Mouse (Mus musculus) mature B cell (primary cell): Measurements from ENCODE around the gene Lmf1.

Experiments
- in situ Hi-C: fragments of 300-500 bp; cut with MboI; formaldehyde crosslinking; loops from 2 replicates; pipeline ENCODE4 v1.14.3; 2019

Lmf1 gene

DNA sequence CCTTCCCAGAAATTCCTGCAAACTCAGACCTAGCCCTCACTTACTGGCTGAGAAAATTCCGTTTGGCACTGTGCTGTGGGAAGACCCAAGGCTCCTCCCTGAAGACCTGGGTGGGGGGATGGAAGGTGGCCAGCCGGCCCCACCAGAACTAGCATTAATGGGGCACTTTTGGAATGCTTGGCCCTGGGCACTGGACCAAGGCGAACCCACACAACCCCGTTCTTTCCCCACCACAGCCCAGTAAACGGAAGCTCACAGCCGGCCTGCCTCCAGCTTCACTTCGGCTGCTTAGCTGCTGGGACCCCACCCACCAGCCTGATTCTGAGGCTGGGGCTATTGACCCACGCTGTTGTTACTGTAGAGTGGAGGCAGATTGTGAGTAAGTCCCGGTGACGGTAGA is 10.7 kb upstream of the Lmf1 start:
- in situ Hi-C loops, result no loop called here

DNA sequence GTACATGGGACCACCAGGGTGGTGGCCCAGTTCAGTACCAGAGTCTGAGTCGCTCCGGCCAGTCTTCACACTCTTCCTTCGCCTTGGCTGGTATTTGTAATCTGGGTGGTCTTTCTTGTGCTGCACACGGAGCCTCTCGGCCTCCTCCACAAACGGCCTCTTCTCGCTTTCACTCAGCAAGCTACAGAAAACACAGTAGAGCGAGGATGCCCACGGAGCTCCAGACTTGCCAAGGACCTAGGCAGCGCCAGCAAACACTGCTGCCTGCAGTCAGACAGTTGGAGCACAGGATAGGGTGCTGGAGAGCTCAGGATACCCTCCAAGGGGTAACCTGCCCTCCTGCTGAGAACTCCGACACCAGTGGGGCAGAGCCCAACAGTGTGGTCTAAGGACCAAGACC is 10.0 kb upstream of the Lmf1 start:
- in situ Hi-C loops, result no loop called here

DNA sequence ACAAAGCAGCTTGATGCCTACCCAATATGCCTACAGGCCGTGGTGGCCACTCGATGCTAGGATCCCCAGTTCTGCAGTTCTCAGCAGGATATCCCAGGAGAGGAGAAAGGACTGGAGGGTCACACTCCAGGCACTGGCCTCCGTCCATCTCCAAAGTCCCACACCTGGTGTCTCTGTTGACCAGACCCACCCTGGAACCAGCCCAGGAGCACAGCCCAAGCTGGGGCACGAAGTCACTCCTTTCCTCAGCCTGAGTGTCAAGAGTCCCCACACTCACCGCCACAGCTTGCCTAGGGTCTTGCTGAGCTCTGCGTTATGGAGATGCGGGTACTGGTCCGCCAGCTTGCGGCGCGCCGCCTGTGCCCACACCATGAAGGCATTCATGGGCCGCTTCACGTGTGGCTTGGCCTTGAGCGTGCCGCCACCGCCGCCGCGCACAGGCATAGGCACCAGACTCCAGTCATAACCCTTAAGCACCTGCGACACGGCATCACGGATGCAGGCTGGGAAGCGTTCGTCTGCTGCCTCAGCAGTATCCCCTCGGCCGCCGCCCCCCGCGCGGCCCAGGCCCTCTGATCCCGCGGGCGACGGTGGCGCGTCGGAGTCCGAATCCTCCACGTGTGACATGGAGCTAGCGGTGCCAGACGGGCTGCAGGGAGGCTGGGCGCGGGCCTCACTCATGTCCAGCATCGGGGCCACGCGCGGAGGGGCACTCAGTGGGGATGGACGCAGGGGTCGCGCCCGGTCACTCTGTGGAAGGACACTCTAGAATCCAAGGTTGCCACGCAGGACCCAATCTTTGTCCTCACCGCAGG is 8.8 kb upstream of the Lmf1 start:
- in situ Hi-C loops, result no loop called here

DNA sequence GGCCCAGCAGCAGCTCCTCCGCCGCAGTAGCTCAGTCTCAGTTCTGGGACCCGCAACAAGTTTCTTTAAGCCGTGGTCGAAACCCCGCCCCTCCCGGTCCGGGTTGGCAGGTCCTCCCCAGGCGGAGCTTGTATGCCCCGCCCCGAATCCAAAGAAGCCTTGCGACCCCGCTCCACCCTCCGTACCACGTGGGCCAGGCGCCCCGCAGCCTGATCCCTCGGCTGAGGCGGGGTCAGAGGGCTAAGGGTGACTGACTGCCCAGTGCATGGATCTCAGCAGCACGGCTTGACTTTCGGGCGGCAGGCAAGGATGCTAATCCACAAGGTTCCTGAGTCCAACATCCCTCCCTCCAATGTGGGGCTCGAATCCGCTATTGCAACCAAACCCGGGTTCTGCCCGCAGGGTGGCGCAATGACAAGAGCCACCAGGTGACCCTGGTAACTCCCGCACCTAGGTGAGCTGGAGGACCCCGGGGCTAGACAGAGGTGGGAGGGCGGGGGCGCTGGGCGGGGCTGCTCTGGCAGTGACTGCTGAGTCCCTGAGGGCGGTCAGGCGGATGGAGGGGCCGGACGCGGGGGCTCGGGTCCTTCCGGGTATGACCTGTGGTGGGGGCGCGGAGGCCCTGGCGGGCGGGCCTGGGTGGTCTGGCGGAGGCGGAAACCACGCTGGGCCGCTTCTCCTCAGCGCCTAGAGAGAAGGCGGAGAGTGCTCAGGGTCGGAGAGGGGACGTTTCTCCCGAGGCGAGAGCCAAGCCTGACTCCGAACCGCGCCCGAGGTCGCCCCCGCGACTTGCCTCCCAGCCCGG is 8.0 kb upstream of the Lmf1 start, which contains the start of gene Sox8:
Sox8 (minus strand) TSS at position 39 of the 805 bp plus-strand sequence.
- in situ Hi-C loops, result no loop called here

DNA sequence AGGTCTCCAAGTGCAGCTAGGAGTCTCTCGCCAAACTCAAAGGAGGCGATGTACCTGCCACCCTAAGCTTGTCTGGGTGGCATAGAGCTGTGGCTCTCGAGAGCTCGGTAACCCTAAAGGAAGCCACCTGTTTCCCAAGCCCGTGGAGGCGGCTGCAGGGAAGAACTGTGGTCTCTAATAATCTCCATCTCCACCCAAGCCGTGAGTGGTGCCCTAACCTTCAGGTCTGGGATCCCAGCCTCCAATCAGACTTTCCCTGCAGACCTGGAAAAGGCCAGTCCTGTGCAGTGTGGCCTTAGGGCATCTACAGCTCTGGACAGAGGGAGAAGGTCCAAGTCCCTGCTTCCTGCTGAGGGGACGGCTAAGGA is 7.4 kb upstream of the Lmf1 start:
- in situ Hi-C loops, result no loop called here

DNA sequence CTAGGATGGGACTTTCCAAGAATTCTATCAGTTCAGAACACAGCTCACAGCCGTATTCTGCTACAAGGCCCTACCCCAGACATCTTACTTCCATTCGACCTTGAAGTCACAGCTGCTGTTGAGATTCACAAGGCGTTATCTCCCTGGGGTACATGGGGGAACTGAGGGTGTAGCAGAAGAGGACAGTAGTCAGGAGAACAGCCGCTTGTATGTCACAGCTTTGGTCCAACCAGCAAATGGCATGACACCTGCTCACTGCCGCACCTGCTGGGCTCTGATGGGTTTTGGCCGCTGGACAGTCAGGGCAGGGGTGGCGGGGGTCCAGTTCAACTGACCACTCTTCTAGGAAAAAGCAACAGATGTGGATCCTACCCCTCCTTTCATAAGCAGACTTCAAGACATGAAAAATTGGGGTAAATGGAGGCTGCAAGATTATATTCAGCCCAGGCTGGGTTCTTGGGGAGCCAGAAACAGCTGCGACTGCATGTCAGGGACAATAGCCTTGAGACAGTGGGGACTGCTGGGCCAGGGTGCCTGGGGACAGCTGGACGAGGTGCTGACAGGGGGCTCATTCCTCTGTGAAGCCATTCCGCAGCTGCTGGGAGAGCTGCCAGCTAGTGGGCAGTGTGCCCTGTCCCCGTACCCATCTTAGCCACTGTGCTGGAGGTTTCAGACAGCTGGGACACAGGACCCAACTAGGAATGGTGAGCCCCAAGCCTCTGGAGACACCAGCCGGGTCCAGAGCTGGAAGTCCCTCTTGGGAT is 3.5 kb upstream of the Lmf1 start:
- in situ Hi-C loops, result no loop called here

DNA sequence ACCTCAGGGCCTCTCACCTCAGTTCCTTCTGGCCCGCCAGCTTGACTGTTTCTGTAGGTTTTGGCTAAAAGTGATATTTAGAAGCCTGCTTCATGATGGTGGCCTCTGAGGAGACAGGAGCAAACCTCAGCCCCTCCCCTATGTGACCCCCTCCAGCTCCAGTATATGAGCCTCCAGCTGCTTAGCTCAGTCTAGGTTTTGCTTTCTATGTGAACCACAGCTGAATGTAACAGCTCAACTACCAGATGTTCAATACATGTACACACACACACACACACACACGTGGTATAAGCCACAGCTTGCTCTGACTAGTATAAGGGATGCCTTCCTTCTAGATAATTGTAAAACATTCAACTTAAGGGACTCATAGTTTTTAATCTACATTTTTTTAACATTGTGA is 2.9 kb upstream of the Lmf1 start:
- in situ Hi-C loops, result no loop called here

DNA sequence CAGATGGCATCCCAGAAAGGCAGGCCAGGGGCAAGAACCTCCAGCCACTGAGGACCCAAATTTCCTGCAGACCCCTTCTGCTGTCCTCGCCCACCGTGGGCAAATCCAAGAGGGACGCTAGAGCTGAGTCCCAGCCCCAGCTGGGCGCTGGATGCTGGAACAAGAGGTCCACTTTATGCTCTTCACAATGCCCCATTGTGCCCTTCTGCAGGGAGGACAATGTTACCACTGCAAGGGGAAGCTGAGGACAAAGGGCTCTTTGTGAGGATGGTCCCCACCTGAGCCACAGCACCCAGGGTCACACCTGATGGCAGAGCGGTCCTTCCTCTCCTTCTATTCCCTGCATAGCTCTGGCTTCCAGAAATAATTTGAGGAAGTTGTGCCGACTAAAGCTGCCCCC is 1.6 kb upstream of the Lmf1 start:
- in situ Hi-C loops, result no loop called here

DNA sequence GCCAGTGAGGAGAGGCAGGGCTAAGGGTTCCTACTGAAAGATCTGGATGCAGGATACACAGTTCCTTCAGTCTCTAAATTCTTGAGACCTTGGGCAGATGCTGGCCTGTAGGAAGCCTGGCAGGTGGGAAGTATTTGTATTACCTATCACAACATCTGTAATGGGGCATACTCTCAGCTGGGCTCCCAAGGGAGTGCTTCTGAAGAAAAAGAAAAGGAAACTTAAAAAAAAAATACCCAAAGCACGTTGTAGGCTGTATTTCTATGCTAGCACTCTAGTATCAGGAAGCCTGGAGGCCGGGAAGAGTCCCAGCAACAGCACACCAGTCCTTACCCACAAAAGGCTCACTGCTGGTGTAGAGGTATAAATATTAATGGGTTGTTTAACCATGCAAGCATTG is 1.2 kb upstream of the Lmf1 start:
- in situ Hi-C loops, result no loop called here

DNA sequence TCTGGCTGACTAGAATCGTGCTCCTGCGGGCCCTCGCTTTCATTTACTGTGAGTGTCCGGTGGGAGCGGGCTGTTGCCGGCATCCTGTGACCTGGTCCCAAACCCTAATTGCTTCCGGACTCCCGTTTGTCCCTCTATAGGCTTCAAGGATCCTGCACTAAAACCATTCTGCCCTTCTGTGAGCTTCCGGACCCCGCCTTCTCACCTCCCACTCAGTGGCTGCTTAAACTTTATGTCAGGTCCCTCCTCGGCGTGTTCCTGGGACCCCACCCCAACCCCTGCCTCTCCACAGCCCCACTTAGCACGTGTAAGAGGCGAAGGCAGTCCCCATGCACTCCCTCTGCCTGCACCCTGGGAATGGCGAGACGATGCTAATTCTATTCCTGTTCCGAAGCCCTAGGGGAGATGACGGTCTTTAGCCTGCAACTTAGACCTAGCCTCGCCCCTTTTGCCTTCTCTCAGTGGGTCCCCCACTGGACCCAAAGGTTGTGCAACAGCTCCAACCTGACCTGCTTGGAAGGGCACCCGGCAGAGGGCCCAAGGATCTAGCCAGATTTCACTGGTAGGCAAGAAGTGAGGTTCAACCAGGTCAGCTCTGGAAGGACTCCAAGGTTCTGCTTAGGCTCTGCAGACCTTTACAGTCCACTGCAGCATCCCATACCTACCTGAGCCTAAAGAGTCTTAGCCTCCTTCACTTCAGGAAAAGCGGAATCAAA is 605 bp downstream of the Lmf1 start:
- in situ Hi-C loops, result no loop called here

DNA sequence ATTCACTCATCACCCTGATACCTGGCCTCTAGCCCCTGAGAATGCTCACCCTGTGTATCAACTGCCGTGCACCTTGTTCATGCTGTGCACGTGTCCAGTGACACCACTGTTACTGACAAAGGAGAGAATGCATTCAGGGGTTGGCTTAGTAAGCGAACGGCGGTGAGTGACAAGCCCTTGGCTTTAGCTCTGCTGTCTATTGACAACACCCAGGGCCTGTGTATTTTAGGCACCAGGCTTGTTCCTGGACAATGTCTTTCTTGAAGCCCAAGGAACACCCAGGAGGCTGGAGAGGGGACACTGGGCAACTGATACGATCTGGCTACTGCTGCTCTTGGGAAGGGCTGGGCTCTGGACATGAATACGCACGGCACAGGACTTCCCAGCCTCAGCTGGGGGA is 3.2 kb downstream of the Lmf1 start:
- in situ Hi-C loops, result no loop called here

DNA sequence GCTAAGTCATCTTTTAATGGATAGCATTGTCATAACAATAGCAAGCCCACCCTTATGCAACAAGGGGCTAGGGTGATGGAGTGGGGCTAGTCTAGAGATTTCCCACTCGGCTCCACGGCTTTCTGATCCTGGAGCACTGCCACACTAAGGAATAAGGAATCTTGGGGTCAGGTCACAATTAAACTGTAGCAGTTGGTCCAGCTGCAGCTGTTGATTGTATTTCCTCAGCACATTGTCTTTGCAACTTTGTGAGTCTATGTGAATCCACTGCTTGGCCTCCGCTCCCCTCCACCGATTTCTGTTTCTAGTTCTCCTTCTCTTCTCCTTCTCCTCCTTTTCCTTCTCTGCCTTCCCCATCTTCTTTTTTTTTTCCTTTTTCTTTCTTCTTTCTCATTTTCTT is 4.2 kb downstream of the Lmf1 start:
- in situ Hi-C loops, result no loop called here

DNA sequence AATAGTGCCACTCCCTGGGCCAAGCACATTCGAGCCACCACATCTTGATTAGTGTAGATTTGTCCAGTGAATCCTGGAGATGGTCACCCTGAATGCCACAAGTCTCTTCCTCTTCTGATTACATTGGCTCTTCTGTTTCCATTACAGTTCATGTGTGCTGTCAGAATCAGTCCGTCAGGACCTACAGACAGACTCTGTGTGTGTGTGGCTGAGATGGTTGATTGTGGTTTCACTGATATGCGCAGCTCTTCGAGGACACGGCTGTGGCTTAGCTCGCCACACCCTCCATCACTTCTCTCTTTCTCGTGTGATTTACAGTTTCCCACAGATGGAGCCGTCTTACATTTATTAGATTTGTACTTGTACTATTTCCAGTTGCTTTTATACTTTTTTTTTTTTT is 5.0 kb downstream of the Lmf1 start:
- in situ Hi-C loops, result no loop called here

DNA sequence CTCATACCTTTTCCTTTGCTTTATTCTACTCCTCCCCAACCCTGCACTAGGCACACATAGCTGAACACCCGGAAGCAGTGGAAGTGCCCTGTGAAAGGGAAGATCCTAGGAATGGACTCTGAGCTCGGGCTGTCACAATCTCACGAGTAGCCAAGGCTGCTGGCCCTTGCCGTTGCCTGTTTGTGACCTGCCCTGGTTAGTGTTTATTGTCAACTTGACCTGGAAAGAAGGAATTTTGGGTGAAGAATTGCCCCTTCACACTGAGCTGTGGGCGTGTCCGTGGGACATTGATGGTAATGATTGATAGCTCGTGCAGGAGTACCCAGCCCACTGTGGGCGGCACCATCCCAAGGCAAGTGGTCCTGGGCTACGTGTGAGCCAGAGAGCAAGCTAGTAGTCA is 5.8 kb downstream of the Lmf1 start:
- in situ Hi-C loops, result no loop called here

DNA sequence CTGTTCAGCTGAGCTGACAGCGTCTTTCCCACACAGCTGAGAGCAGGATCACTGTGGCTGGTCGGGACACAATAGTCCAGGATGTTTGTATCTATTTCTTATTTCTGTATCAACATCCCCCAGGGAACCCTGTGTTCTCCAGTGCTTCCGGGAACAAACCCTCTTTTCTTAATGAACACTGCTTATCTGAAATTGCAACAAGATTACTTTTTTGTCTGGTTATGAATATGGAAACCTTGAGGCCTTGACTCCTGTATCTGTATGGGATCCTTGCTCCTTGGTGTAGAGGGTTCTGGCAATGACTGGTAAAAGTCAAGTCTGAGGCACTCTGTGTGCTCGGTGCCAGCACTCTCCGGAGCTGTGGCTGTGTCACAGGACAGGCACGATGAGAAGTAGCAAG is 11.2 kb downstream of the Lmf1 start:
- in situ Hi-C loops, result no loop called here

DNA sequence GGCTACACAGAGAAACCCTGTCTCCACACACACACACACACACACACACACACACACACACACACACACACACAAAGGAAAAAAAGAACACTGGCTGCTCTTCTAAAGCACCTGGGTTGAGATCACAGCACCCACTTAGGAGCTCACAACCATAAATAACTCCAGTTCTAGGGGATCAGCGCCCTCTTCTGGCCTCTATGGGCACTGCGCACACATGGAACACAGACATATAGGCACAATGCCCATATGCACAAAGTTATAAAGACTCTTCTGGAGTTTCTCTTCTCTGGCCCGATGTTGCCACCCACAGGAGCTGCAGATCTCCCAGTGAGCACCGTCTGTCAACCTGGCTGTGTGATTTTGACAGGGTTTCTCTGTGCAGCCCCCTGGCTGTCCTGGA is 12.1 kb downstream of the Lmf1 start:
- in situ Hi-C loops, result no loop called here

DNA sequence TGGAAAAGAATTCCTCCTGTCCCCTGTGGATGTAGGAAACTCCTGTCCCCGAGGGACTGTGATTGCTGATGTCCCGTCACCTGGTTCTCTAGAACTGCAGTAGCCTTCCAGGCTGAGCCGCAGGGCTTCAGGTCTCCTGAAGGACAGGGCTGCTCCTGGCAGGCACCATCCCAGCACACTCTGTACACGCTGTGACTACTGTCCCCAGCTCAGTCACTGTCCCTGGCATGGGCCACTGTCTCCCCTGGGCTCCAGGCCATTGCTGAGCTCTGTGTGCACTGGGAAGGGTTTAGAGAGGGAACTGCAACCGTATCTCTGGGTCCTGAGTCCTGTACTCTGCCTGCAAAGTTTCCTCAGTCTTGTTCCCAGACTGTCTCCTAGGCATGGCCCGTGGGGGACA is 13.5 kb downstream of the Lmf1 start:
- in situ Hi-C loops, result no loop called here

DNA sequence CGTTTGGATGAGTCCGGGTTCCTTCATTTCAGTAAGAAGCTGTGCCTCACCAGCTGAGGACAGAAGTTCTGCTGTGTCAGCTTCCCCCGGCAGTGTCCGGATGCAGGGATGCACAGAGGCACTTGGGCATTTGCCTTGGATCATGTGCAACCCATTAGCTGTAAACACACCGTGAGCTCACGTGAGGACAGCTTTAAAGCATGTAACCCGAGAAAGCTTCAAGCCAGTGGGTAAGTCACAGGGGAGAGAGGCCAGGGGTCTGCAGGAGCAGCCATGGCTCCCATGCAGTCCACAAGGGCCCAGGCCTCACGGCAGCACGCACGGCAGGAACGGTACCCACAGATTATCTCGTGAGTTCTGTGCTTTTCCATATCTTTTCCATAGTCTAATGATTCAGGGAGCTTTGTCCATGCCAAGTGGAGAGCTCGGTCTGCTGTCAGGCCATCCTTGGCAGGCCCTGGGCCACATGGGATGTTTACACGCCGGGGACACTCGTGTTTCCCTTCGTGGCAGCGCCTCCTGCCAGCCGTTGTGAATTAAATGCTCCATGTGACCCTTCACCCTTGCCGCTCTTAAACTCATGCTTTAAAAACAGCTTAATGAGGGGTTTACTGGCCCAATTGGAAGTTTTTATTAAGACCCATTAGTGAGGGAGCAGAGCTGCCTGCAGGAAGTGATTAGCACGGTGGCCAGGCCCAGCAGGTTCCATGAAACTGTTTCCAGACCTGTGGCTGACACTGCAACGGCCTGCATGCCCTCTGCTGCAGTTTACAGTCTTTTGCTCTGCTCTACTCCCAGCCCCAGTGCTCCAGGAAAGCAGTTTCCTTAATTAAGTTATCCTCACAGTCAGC is 14.8 kb downstream of the Lmf1 start:
- in situ Hi-C loops, result no loop called here

DNA sequence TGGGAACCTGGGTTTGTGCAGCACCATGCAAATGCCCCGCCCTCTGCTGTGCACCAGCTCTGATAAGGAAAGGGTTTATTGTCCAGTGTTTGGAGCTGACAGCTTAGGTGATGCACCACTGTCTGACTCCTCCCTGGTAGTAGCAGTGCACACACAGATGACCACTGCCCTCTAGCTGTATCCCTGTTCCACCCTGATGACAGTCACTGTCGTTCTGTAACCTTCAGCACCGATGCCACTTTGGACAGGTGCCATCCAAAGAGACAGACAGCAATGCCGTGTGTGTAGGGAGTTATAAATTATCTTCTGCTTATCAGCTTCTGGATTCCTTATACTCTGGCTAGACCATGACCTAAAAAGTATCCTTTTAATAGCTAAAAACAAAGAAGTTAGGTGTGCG is 16.6 kb downstream of the Lmf1 start:
- in situ Hi-C loops, result no loop called here

DNA sequence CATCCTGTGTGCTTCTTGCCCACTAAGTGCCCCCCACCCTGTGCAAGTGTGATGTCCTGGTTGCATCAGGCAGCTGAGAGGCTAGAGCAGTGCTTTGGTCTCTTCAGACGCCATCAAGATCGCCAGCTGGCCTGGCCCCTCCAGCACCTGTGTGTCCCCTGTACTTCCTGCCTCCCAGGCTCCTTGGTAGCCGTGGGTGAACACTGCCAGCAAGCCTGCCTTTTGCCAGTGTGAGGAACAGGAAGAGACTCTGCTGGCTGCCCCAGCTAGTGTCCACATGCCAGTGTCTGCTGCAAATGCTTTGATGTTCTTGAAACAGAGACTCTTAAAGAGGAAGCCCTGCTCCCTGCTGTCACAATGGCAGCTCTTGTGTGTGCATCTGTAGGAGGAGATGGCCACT is 18.7 kb downstream of the Lmf1 start:
- in situ Hi-C loops, result no loop called here

DNA sequence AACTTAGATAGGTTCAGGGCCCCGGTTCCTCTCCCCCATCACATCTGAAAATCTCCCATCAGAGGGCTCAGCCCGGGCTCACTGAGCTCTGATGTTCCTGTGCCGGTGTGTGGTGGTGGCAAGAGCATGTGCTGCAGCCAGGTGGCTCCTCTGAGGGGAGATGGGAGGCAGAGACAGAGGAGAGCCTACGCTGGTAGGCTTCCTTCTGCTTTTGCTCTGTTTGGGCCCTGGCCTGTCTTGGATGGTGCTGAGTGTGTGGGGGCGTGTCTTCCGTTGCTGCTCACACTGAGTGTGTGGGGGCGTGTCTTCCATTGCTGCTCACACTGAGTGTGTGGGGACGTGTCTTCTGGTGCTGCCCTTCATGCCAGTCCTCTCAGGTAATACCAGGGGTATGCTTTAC is 23.5 kb downstream of the Lmf1 start:
- in situ Hi-C loops, result no loop called here
